Mouse (Mus musculus): Measurements from ENCODE around the gene Prkag3. TPM values are rescaled to one million over a fixed set of nuclear protein-coding genes. Genes with fewer than 3 reads are reported as not detected.

Gene Prkag3
- total RNA-seq, 1 experiment from 2014 or later: not detected

GRCm38 (mm10) chr1:74697416-74697815 lies 51.6 kb downstream of the Prkag3 start:
- no peak for ATAC-seq (replicated peaks in 1 of 2; ENCODE audit: insufficient read depth in 1 of 2, low FRiP score in 2 of 2, low TSS enrichment in 1 of 2, low read depth in 1 of 2, poor library complexity in 2 of 2, severe bottlenecking in 2 of 2)

- ATAC-seq (replicated peaks in 1 of 2; ENCODE audit: insufficient read depth in 1 of 2, low FRiP score in 2 of 2, low TSS enrichment in 1 of 2, low read depth in 1 of 2, poor library complexity in 2 of 2, severe bottlenecking in 2 of 2): no peak
These were observed 53.2 kb downstream of the Prkag3 start for GRCm38 (mm10) chr1:74695836-74696235.

- ATAC-seq (replicated peaks in 1 of 2; ENCODE audit: insufficient read depth in 1 of 2, low FRiP score in 2 of 2, low TSS enrichment in 1 of 2, low read depth in 1 of 2, poor library complexity in 2 of 2, severe bottlenecking in 2 of 2): no peak
These were observed 55.0 kb downstream of the Prkag3 start for GRCm38 (mm10) chr1:74693891-74694583.

Other genes starting within 250 kb of the Prkag3 start
- gene Cnot9, start 243.2 kb downstream of the Prkag3 start, total RNA-seq (2017): 73.4 and 82.5 TPM in 2 replicates
- not detected in 2 replicates for gene Plcd4, start 206.3 kb downstream of the Prkag3 start, total RNA-seq (2017)
- gene Usp37, start 204.9 kb downstream of the Prkag3 start, total RNA-seq (2017): 62.7 and 63.0 TPM in 2 replicates
- gene Zfp142, start 161.0 kb downstream of the Prkag3 start, total RNA-seq (2017): 10.2 and 18.1 TPM in 2 replicates
- 14.9 and 25.4 TPM in 2 replicates for gene Bcs1l, start 160.9 kb downstream of the Prkag3 start, total RNA-seq (2017)
- 33.0 and 39.7 TPM in 2 replicates for gene Rnf25, start 147.8 kb downstream of the Prkag3 start, total RNA-seq (2017)
- 0.15 and 0.25 TPM in 2 replicates for gene Stk36, start 147.8 kb downstream of the Prkag3 start, total RNA-seq (2017)
- gene Ttll4, start 87.5 kb downstream of the Prkag3 start, total RNA-seq (2017): 23.8 and 25.6 TPM in 2 replicates
- gene Cyp27a1, start 35.6 kb downstream of the Prkag3 start, total RNA-seq (2017): 4.9 and 5.3 TPM in 2 replicates
- gene Wnt6, start 22.7 kb upstream of the Prkag3 start, total RNA-seq (2017): not detected in 2 replicates
- not detected in 2 replicates for gene Wnt10a, start 42.3 kb upstream of the Prkag3 start, total RNA-seq (2017)
- gene Cdk5r2, start 105.7 kb upstream of the Prkag3 start, total RNA-seq (2017): not detected in 2 replicates
- gene Fev, start 136.2 kb upstream of the Prkag3 start, total RNA-seq (2017): not detected in 2 replicates
- gene Cryba2, start 143.9 kb upstream of the Prkag3 start, total RNA-seq (2017): not detected in 2 replicates
- gene Cfap65, start 186.4 kb upstream of the Prkag3 start, total RNA-seq (2017): not detected in 2 replicates
- gene Ihh, start 202.5 kb upstream of the Prkag3 start, total RNA-seq (2017): not detected in 2 replicates